Comparison of ENCODE assay signal across 18 mouse cellular contexts in genomic region chr6:113737318-113738046, GRCm38 (mm10). TPM values are rescaled to one million over a fixed set of nuclear protein-coding genes. Genes with fewer than 3 reads are reported as not detected.
"Had no signal": no experiment of that assay in that cellular context is flagged by ENCODE, and none has a peak within 500 bp of the region (broad histone marks: within the 10 kb centered on the region; RNA-seq: fewer than 3 reads in every experiment).

No protein-coding gene starts in this region.

- H3K9ac ChIP-seq: liver, embryonic 13.5 days; midbrain, embryonic 13.5 days; neural tube, embryonic 13.5 days had no signal

- H3K27me3 ChIP-seq: liver, embryonic 13.5 days; midbrain, embryonic 13.5 days; neural tube, embryonic 13.5 days had no signal

- H3K9me3 ChIP-seq: liver, embryonic 13.5 days; midbrain, embryonic 10.5 days; midbrain, embryonic 13.5 days; neural tube, embryonic 13.5 days had no signal

- H3K4me2 ChIP-seq: liver, embryonic 13.5 days; midbrain, embryonic 13.5 days; neural tube, embryonic 13.5 days had no signal

- ATAC-seq: midbrain, embryonic 13.5 days; midbrain, embryonic 16.5 days had no signal

- H3K27ac ChIP-seq: kidney, postnatal 0 days; left cerebral cortex, adult 2 months; liver, embryonic 13.5 days; midbrain, embryonic 10.5 days; midbrain, embryonic 13.5 days; neural tube, embryonic 13.5 days had no signal

- H3K4me3 ChIP-seq: left cerebral cortex, adult 2 months; liver, embryonic 13.5 days; midbrain, embryonic 10.5 days; midbrain, embryonic 13.5 days; myocyte; neural tube, embryonic 13.5 days had no signal

- DNase-seq: layer of hippocampus, postnatal 36 days; liver, embryonic 13.5 days; lung, adult 2 months; lung, postnatal 14 days; retina, postnatal 1 day; right cerebral cortex, postnatal 25 days; thymus, adult 18-20 months; thymus, postnatal 4 days had no signal

RNA-seq across cellular contexts. Expression of gene Ghrl, which starts 17.8 kb away (rescaled TPM):
- polyA plus RNA-seq: kidney, postnatal 0 days; liver, adult 2 months; liver, embryonic 13.5 days; lung, embryonic 16.5 days; midbrain, embryonic 10.5 days; spleen, adult 2 months had no signal
